Mouse (Mus musculus): ENCODE measurements around the gene Cog5.
"Not testable (repeated sequence)": the region's sequence is repeated elsewhere in the genome, so short reads cannot be mapped to it uniquely, and the experiment has no call there.

The Cog5 gene

GRCm38 (mm10) chr12:31654197-31654964 lies at the start of gene Cog5, which contains the start of gene Dus4l:
Gene Cog5, plus strand, starts transcription at chr12:31654869.
Gene Dus4l, minus strand, starts transcription at chr12:31654826.
- peak; percentile 93 to 99 for DNase-seq

- DNase-seq: no peak
These were observed 49.8 kb upstream of the Cog5 start for GRCm38 (mm10) chr12:31604894-31605293.

- DNase-seq: no peak
These were observed 46.5 kb upstream of the Cog5 start for GRCm38 (mm10) chr12:31608138-31608537.

- no peak for DNase-seq
These were observed 41.3 kb upstream of the Cog5 start for GRCm38 (mm10) chr12:31613353-31613752.

GRCm38 (mm10) chr12:31620106-31620505 lies 34.6 kb upstream of the Cog5 start:
- no peak for DNase-seq

- DNase-seq: no peak
These were observed 29.7 kb upstream of the Cog5 start for GRCm38 (mm10) chr12:31625016-31625415.

- not testable (repeated sequence) for DNase-seq
These were observed 26.3 kb upstream of the Cog5 start for GRCm38 (mm10) chr12:31628396-31628795.

GRCm38 (mm10) chr12:31633970-31634342 lies 20.7 kb upstream of the Cog5 start:
- peak; percentile 5 to 34 for DNase-seq

- DNase-seq: peak; percentile 64 to 79
These were observed 20.1 kb upstream of the Cog5 start, which contains the start of gene Bcap29 for GRCm38 (mm10) chr12:31634343-31635239. Gene Bcap29, minus strand, starts transcription at chr12:31634658.

- no peak for DNase-seq
These were observed 19.4 kb upstream of the Cog5 start for GRCm38 (mm10) chr12:31635240-31635607.

- no peak for DNase-seq
These were observed 1.1 kb upstream of the Cog5 start for GRCm38 (mm10) chr12:31653611-31654010.

GRCm38 (mm10) chr12:31654965-31655477 lies 352 bp downstream of the Cog5 start:
- no peak for DNase-seq

- no peak for DNase-seq
These were observed 2.2 kb downstream of the Cog5 start for GRCm38 (mm10) chr12:31656841-31657240.

GRCm38 (mm10) chr12:31665999-31666398 lies 11.3 kb downstream of the Cog5 start:
- DNase-seq: no peak

- no peak for DNase-seq
These were observed 12.5 kb downstream of the Cog5 start for GRCm38 (mm10) chr12:31667187-31667586.

- no peak for DNase-seq
These were observed 32.0 kb downstream of the Cog5 start for GRCm38 (mm10) chr12:31686679-31687078.

- no peak for DNase-seq
These were observed 38.6 kb downstream of the Cog5 start for GRCm38 (mm10) chr12:31693278-31693677.

- DNase-seq: no peak
These were observed 46.1 kb downstream of the Cog5 start for GRCm38 (mm10) chr12:31700623-31701347.

- DNase-seq: no peak
These were observed 46.7 kb downstream of the Cog5 start for GRCm38 (mm10) chr12:31701411-31701810.

- DNase-seq: no peak
These were observed 49.2 kb downstream of the Cog5 start for GRCm38 (mm10) chr12:31703904-31704303.

GRCm38 (mm10) chr12:31706168-31706567 lies 51.5 kb downstream of the Cog5 start:
- no peak for DNase-seq

GRCm38 (mm10) chr12:31707531-31707930 lies 52.9 kb downstream of the Cog5 start:
- DNase-seq: no peak

- no peak for DNase-seq
These were observed 55.0 kb downstream of the Cog5 start for GRCm38 (mm10) chr12:31709665-31710064.
